Mouse (Mus musculus) heart, adult 2 months (tissue): ENCODE data around the gene Clec4b2.

Source experiments
- CTCF ChIP-seq: fragments of 200-600 bp; IDR thresholded peaks from 2 replicates; pipeline ENCODE4 v1.8.1; 2022; ENCODE audit warnings: antibody characterized with exemption, mild to moderate bottlenecking, moderate library complexity
- EP300 ChIP-seq: fragments of 200-500 bp; IDR thresholded peaks from 2 replicates; pipeline ENCODE4 v1.6.1; 2011; ENCODE audit warnings: low read depth, low read length, control low read depth; ENCODE audit not compliant: insufficient read depth

GRCm38 (mm10) chr6:123227519-123228166 lies 55.0 kb downstream of the Clec4b2 start:
- no peak for TF ChIP-seq CTCF
- TF ChIP-seq EP300: no peak
